Mouse (Mus musculus) spleen, adult 2 months (tissue): ENCODE measurements around the gene Cacng4. TPM values are rescaled to one million over a fixed set of nuclear protein-coding genes. Genes with fewer than 3 reads are reported as not detected.

Experiments used
- DNase-seq, 2 experiments: peaks; one replicate each; pipeline versions ENCODE4 v3.0.0 to v3.0.0-alpha.2; 2012 to 2021; ENCODE audit warnings: low spot score in 2 of 2, low read depth in 1 of 2
- H3K27ac ChIP-seq: fragments of 200-500 bp; 2 replicates; pipeline ENCODE4 v1.5.1; 2012; ENCODE audit warnings: low read length, inconsistent platforms; ENCODE audit not compliant: insufficient read depth
- H3K27me3 ChIP-seq: fragments of 200-500 bp; 2 replicates; pipeline ENCODE4 v1.6.1; 2012; ENCODE audit warnings: mild to moderate bottlenecking, moderate library complexity, low read length, inconsistent platforms; ENCODE audit not compliant: control insufficient read depth, insufficient read depth
- H3K36me3 ChIP-seq: fragments of 200-500 bp; 2 replicates; pipeline ENCODE4 v1.6.1; 2012; ENCODE audit warnings: mild to moderate bottlenecking, low read length, inconsistent platforms; ENCODE audit not compliant: control insufficient read depth, insufficient read depth
- H3K4me1 ChIP-seq: fragments of 200-500 bp; 2 replicates; pipeline ENCODE4 v1.6.1; 2011; ENCODE audit warnings: inconsistent platforms; ENCODE audit not compliant: control insufficient read depth, insufficient read depth, insufficient read length
- H3K4me3 ChIP-seq: fragments of 200-500 bp; 2 replicates; pipeline ENCODE4 v1.5.1; 2011; ENCODE audit warnings: mild to moderate bottlenecking, inconsistent platforms; ENCODE audit not compliant: insufficient read depth, insufficient read length; ENCODE audit errors: extremely low read depth
- CTCF ChIP-seq: fragments of 200-500 bp; IDR thresholded peaks from 2 replicates; pipeline ENCODE4 v1.5.1; 2011; ENCODE audit warnings: mild to moderate bottlenecking, inconsistent platforms; ENCODE audit not compliant: insufficient read depth, insufficient read length, insufficient replicate concordance; ENCODE audit errors: extremely low read depth
- POLR2A ChIP-seq: fragments of 200-500 bp; IDR thresholded peaks from 2 replicates; pipeline ENCODE4 v1.6.1; 2011; ENCODE audit warnings: low read depth, low read length, inconsistent platforms
- WGBS: fragments of 180-500 bp; shearing (Covaris S2); methylation state at CpG from one replicate; pipeline ENCODE4 v1.1.7; 2018; 5-methylcytosine and 5-hydroxymethylcytosine counted together
- polyA plus RNA-seq: library from polyadenylated mRNA; depleted of rRNA; stranded (reverse); fragments of >200 nt; gene quantifications from 2 replicates; pipeline ENCODE4 v1.2.3, GENCODE M21; 2012

Cacng4 gene
- polyA plus RNA-seq, 1 experiment, result 0.12 TPM

DNA sequence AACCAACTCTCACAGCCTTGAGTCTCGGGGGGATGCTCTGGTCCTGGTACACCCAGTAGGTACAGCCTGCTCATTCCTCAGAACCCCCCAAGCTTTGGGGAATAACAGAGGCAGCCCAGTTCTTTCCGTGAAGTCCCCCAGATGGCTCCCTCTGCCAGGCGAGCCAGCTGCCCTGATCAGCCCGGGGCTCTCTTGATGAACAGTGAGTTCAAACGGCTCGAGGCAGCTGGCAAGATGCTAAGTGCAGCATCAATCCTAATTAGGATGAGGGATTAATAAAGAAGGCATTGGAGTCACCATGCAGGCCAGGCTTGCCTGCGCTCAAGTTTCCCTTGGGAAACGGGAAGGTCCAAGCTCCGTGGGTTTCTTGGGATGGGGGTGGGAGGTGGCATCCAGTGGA lies 2.2 kb downstream of the Cacng4 start:
- DNase-seq, result no peak
- no peaks in the 10 kb centered on the region for H3K36me3 ChIP-seq
- no peak overlapping the region for H3K4me3 ChIP-seq
- H3K4me1 ChIP-seq, result peaks cover 2% of the 10 kb centered on the region; the same call in 1 of the 2 replicates
- no peak overlapping the region for H3K27ac ChIP-seq
- 40% methylated on average over 9 of the region's 9 CpGs for WGBS
- no peak for TF ChIP-seq CTCF
- no peak for TF ChIP-seq POLR2A
- H3K27me3 ChIP-seq, result peaks cover 5% of the 10 kb centered on the region

- TF ChIP-seq POLR2A, result no peak
- no peak for TF ChIP-seq CTCF
- Histone ChIP-seq H3K36me3 (no peaks in the 10 kb centered on the region), H3K27ac (no peak overlapping the region), H3K4me3 (no peak overlapping the region), H3K27me3 (no peaks in the 10 kb centered on the region), H3K4me1 (no peaks in the 10 kb centered on the region)
- no peak for DNase-seq
- 74% methylated on average over 3 of the region's 3 CpGs for WGBS
Measured at GRCm38 (mm10) chr11:107785761-107786160, 8.6 kb downstream of the Cacng4 start.

- no peaks in the 10 kb centered on the region for H3K27me3 ChIP-seq
- no peak overlapping the region for H3K27ac ChIP-seq
- TF ChIP-seq POLR2A (no peak), CTCF (no peak)
- WGBS, result 68% methylated on average over 1 of the region's 1 CpGs
- H3K36me3 ChIP-seq, result no peaks in the 10 kb centered on the region
- DNase-seq, result no peak
- H3K4me1 ChIP-seq, result no peaks in the 10 kb centered on the region
- H3K4me3 ChIP-seq, result no peak overlapping the region
Measured at GRCm38 (mm10) chr11:107785288-107785687, 9.1 kb downstream of the Cacng4 start.

- WGBS, result 80% methylated on average over 8 of the region's 8 CpGs
- Histone ChIP-seq H3K4me1 (no peaks in the 10 kb centered on the region), H3K27ac (no peak overlapping the region), H3K27me3 (no peaks in the 10 kb centered on the region), H3K36me3 (no peaks in the 10 kb centered on the region), H3K4me3 (no peak overlapping the region)
- TF ChIP-seq POLR2A (no peak), CTCF (no peak)
- DNase-seq, result no peak
Measured at GRCm38 (mm10) chr11:107783861-107784754, 10.2 kb downstream of the Cacng4 start.

DNA sequence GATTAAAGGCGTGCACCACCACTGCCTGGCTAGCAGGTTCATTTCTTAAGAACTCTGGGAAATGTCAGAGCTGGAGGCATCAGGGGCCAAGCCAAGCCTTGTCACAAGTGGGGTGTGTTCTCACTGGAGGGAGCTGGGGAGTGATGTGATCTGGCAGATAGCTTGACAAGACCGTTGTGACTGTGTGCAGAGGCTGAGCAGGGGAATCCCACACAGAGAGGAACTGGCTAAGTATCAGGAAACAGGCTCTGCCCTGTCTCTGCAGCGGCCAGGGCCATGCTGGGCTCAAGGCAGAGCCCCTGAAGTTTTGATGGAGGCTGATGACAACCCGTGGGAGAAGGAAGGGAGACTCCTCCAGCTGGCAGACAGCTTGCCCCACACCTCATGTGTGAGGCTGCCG lies 11.8 kb downstream of the Cacng4 start:
- WGBS, result 21% methylated on average over 5 of the region's 5 CpGs
- H3K27me3 ChIP-seq, result no peaks in the 10 kb centered on the region
- TF ChIP-seq POLR2A (no peak), CTCF (no peak)
- no peaks in the 10 kb centered on the region for H3K4me1 ChIP-seq
- no peaks in the 10 kb centered on the region for H3K36me3 ChIP-seq
- H3K4me3 ChIP-seq, result no peak overlapping the region
- no peak for DNase-seq
- no peak overlapping the region for H3K27ac ChIP-seq

DNA sequence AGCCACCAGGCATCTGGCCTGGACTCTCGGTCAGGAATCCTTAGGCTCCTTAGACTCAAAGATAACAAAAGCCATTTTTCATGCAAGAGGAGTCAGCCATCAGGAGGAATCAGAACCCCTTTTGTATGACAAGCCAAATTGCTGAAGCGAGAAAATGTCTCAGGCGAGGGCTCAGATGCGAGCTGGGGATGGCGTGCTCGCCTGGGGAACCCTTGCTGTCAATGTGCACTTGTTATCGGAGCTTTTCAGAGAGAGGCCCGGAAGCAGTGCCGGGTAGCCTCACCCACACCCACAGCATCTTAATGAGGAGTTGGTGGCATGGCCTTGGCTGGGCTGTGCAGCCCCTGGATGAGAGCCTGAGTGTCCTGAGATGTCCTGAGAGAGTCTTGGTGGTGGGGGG lies 15.5 kb downstream of the Cacng4 start:
- 87% methylated on average over 9 of the region's 9 CpGs for WGBS
- Histone ChIP-seq H3K27me3 (no peaks in the 10 kb centered on the region), H3K36me3 (no peaks in the 10 kb centered on the region), H3K4me1 (no peaks in the 10 kb centered on the region), H3K4me3 (no peak overlapping the region), H3K27ac (no peak overlapping the region)
- DNase-seq, result no peak
- TF ChIP-seq POLR2A (no peak), CTCF (no peak)

GRCm38 (mm10) chr11:107777487-107777886 lies 16.9 kb downstream of the Cacng4 start:
- WGBS, result 74% methylated on average over 12 of the region's 12 CpGs
- DNase-seq, result no peak
- H3K27me3 ChIP-seq, result no peaks in the 10 kb centered on the region
- no peak overlapping the region for H3K4me3 ChIP-seq
- H3K27ac ChIP-seq, result no peak overlapping the region
- H3K4me1 ChIP-seq, result no peaks in the 10 kb centered on the region
- H3K36me3 ChIP-seq, result no peaks in the 10 kb centered on the region
- TF ChIP-seq POLR2A, result no peak
- no peak for TF ChIP-seq CTCF
